Mouse (Mus musculus): ENCODE measurements around the gene Olfr482.

The Olfr482 gene

GRCm38 (mm10) chr7:108097486-108097885 lies at the start of gene Olfr482:
Gene Olfr482 (minus strand): TSS chr7:108097586.
- DNase-seq (ENCODE audit: low read depth), result no peak

GRCm38 (mm10) chr7:108127349-108127748 lies 30.0 kb upstream of the Olfr482 start, which contains the start of gene Olfr484:
Gene Olfr484 (minus strand): TSS chr7:108127449.
- DNase-seq (ENCODE audit: low read depth), result no peak

- no peak for DNase-seq (ENCODE audit: low read depth)
Observed at GRCm38 (mm10) chr7:108121416-108121815, 24.0 kb upstream of the Olfr482 start.

- no peak for DNase-seq (ENCODE audit: low read depth)
Observed at GRCm38 (mm10) chr7:108120681-108121080, 23.3 kb upstream of the Olfr482 start.

- DNase-seq (ENCODE audit: low read depth), result no peak
Observed at GRCm38 (mm10) chr7:108100549-108100948, 3.2 kb upstream of the Olfr482 start, which contains the start of gene Olfr483. Gene Olfr483 (plus strand): TSS chr7:108100849.

- DNase-seq (ENCODE audit: low read depth), result no peak
Observed at GRCm38 (mm10) chr7:108079555-108079954, 17.8 kb downstream of the Olfr482 start, which contains the start of gene Olfr481. Gene Olfr481 (plus strand): TSS chr7:108079855.

GRCm38 (mm10) chr7:108067246-108067645 lies 30.1 kb downstream of the Olfr482 start, which contains the start of gene Olfr480:
Gene Olfr480 (minus strand): TSS chr7:108067346.
- no peak for DNase-seq (ENCODE audit: low read depth)

GRCm38 (mm10) chr7:108050393-108050792 lies 47.0 kb downstream of the Olfr482 start, which contains the start of gene Olfr479:
Gene Olfr479 (plus strand): TSS chr7:108050693.
- no peak for DNase-seq (ENCODE audit: low read depth)
